Mouse (Mus musculus) E14TG2a.4 (cell line): Measurements from ENCODE around the gene Ldhb.

Experiments
- CTCF ChIP-seq: conservative IDR thresholded peaks from 2 replicates; pipeline ENCODE4 v1.5.1; 2014; ENCODE audit warnings: low read length
- NANOG ChIP-seq: IDR thresholded peaks from 2 replicates; pipeline ENCODE4 v1.6.1; 2014; ENCODE audit warnings: borderline replicate concordance, low read length, mixed read lengths

DNA sequence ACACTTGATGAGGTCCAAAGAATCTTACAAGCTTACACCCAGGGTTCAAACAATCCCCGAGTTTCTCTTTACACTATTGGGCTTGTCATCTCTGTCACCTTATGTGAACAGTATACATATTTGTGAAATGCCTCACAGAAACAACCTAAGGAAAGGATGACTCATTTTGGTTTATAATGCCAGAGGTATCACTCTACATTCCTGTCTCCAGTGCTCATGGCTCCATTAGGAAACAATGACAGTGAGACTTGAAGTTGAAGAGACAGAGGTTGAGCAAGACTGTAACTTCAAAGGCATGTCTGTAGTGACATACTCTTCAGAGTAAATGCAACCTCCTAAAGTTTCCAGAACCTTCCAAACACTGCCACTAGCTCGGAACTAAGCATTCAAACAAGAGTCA is 40.6 kb upstream of the Ldhb start:
- TF ChIP-seq CTCF (no peak), NANOG (no peak)
